Mouse (Mus musculus): ENCODE measurements around the gene Nme3. TPM values are rescaled to one million over a fixed set of nuclear protein-coding genes. Genes with fewer than 3 reads are reported as not detected.

Gene Nme3
- 37.2 and 38.5 TPM in 2 replicates for polyA plus RNA-seq (2012; ENCODE audit: insufficient read depth, insufficient read length, missing spikeins)

DNA sequence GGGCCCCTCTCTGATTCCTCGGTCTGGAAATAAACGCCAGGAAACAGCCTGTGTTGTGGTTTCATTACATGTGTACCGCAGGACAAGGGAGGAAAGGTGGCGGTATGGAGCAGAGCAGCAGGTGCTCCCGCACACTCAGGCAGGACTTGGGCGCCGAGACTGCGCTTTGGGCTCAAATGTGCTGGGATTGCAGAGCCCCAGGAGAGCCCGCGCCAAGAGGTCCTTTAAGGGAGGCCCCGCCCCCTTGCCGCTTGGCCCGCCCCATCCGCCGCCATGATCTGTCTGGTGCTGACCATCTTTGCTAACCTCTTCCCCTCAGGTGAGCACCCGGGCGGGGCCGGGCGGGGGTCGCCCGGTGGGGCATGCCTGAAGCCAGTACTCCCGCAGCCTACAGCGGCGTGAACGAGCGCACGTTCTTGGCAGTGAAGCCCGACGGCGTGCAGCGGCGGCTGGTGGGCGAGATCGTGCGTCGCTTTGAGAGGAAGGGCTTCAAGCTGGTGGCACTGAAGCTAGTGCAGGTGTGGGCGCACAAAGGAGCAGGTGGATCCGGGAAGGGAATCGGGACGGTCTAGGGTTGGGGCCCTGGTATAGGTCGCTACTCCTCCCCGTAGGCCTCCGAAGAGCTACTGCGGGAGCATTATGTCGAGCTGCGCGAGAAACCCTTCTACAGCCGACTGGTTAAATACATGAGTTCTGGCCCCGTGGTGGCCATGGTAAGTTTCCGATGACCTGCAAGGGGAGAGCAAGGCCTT is at the start of gene Nme3:
Gene Nme3, plus strand, starts transcription at position 260 of the 752 bp plus-strand sequence.
- H3K4me1 ChIP-seq (ENCODE audit: control insufficient read depth, insufficient read depth, low read length): 0 out of 2 replicates have a peak, but pooled peaks cover 4% of the 10 kb centered on the region
- TF ChIP-seq CTCF (IDR thresholded peaks at IDR 0.05; ENCODE audit: low read depth, low read length) (no peak), POLR2A (IDR thresholded peaks at IDR 0.05; ENCODE audit: borderline replicate concordance, low read depth, low read length) (no peak)
- H3K4me3 ChIP-seq (ENCODE audit: insufficient read depth, low read length): peak within 1 kb of the TSS; percentile 100
- H3K27ac ChIP-seq (ENCODE audit: insufficient read depth, low read depth, low read length): peak within 1 kb of the TSS; percentile 59

- no peak overlapping the region for H3K27ac ChIP-seq (ENCODE audit: insufficient read depth, low read depth, low read length)
Observed at GRCm38 (mm10) chr17:24847386-24847785, 48.9 kb upstream of the Nme3 start.

DNA sequence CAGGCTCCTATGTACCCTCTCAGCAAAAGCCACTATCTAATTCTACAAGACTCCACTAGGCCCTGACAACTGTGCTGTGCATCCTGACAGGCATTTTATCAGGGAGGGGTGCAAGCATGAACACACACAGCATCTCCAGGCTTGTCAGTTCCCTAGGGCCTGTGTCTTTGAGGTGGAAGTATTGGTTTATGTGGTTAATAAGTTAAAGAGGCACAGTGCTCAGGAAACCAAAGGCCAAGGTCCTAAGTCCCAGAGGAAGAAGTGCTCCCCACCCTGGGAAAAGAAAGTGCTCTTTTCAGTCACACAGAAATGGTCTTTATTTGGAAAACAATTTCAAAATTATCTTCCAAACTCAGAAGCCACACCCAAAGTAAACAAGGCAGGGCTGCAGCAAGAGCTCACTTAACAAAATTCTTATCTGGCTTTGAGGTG is 47.7 kb upstream of the Nme3 start:
- no peak for TF ChIP-seq CTCF (IDR thresholded peaks at IDR 0.05; ENCODE audit: low read depth, low read length)
- TF ChIP-seq POLR2A (IDR thresholded peaks at IDR 0.05; ENCODE audit: borderline replicate concordance, low read depth, low read length): no peak
- peak overlapping the region; percentile 69 for H3K27ac ChIP-seq (ENCODE audit: insufficient read depth, low read depth, low read length)
- peaks cover 12% of the 10 kb centered on the region for H3K4me1 ChIP-seq (ENCODE audit: control insufficient read depth, insufficient read depth, low read length)
- H3K4me3 ChIP-seq (ENCODE audit: insufficient read depth, low read length): peak overlapping the region; percentile 60

More at GRCm38 (mm10) chr17:24847386-24847785, 48.9 kb upstream of the Nme3 start:
- Histone ChIP-seq H3K4me1 (ENCODE audit: control insufficient read depth, insufficient read depth, low read length) (peaks cover 12% of the 10 kb centered on the region), H3K4me3 (ENCODE audit: insufficient read depth, low read length) (no peak overlapping the region)
- TF ChIP-seq CTCF (IDR thresholded peaks at IDR 0.05; ENCODE audit: low read depth, low read length) (no peak), POLR2A (IDR thresholded peaks at IDR 0.05; ENCODE audit: borderline replicate concordance, low read depth, low read length) (no peak)

- Histone ChIP-seq H3K4me3 (ENCODE audit: insufficient read depth, low read length) (peak overlapping the region; percentile 75), H3K27ac (ENCODE audit: insufficient read depth, low read depth, low read length) (peak overlapping the region; percentile 82), H3K4me1 (ENCODE audit: control insufficient read depth, insufficient read depth, low read length) (peaks cover 12% of the 10 kb centered on the region)
- TF ChIP-seq CTCF (IDR thresholded peaks at IDR 0.05; ENCODE audit: low read depth, low read length) (no peak), POLR2A (IDR thresholded peaks at IDR 0.05; ENCODE audit: borderline replicate concordance, low read depth, low read length) (peak; percentile 13; the same call in 1 of the 2 replicates)
Observed at GRCm38 (mm10) chr17:24849733-24850064, 46.6 kb upstream of the Nme3 start.

DNA sequence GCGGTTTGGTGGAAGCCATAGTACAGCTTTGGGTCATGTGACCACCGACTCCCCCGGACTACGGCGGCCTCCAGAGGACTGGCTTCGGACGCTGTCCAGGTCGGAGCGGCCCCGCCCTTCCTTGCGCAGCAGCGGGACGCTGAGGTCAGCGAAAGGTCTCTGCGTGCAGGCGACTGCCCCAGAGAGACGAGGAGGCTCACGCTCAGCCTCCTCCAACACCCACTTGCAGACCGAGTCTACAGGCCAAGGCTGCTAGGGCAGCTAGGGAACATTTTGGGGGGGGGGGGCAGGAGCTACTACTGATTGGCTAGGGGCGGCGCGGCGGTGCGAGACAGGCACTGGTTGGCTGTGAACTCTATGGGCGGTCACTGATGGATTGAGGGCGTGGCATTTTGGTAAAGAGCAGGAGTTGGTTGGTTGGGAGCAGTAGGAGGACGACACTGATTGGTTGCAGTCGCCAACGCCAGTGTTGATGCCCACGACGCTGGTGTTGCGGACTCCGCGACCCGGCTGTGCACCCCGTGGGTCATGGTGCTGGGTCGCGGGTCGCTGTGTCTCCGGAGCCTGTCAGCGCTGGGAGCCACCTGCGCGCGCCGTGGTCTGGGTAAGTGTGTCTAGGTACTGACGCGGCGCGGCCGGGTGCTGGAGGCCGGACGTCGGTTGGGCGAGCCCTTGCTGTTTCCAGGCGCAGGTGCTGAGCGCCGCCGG is 46.1 kb upstream of the Nme3 start, which contains the start of gene Fahd1:
Gene Fahd1, minus strand, starts transcription at position 300 of the 708 bp plus-strand sequence.
- no peak for TF ChIP-seq CTCF (IDR thresholded peaks at IDR 0.05; ENCODE audit: low read depth, low read length)
- H3K4me3 ChIP-seq (ENCODE audit: insufficient read depth, low read length): peak within 1 kb of the TSS; percentile 87
- H3K4me1 ChIP-seq (ENCODE audit: control insufficient read depth, insufficient read depth, low read length): peaks cover 11% of the 10 kb centered on the region
- H3K27ac ChIP-seq (ENCODE audit: insufficient read depth, low read depth, low read length): peak within 1 kb of the TSS; percentile 82

DNA sequence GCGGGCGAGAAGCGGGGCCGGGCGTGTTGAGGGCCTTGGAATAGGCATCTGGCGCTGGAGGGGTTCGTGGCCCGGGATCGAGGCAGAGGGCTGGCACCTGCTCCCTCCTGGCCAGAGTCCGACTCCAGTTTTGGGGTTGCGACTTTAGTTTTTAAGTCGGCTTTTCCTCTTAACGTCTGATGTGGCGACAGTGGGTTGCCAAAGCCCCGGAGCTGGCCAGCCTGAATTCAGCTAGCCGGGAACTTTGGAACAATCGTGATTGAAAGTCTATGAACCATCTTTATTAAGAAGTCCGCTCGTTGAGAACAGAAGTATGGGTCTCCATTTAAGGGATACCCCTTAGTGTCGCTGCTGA is 45.5 kb upstream of the Nme3 start:
- Histone ChIP-seq H3K27ac (ENCODE audit: insufficient read depth, low read depth, low read length) (peak overlapping the region; percentile 73), H3K4me1 (ENCODE audit: control insufficient read depth, insufficient read depth, low read length) (peaks cover 14% of the 10 kb centered on the region), H3K4me3 (ENCODE audit: insufficient read depth, low read length) (peak overlapping the region; percentile 87)
- TF ChIP-seq POLR2A (IDR thresholded peaks at IDR 0.05; ENCODE audit: borderline replicate concordance, low read depth, low read length) (no peak), CTCF (IDR thresholded peaks at IDR 0.05; ENCODE audit: low read depth, low read length) (0 out of 2 replicates have a peak, but pooled peaks have one; percentile 10)

- Histone ChIP-seq H3K27ac (ENCODE audit: insufficient read depth, low read depth, low read length) (peak overlapping the region; percentile 73), H3K4me3 (ENCODE audit: insufficient read depth, low read length) (peak overlapping the region; percentile 87), H3K4me1 (ENCODE audit: control insufficient read depth, insufficient read depth, low read length) (peaks cover 13% of the 10 kb centered on the region)
- no peak for TF ChIP-seq POLR2A (IDR thresholded peaks at IDR 0.05; ENCODE audit: borderline replicate concordance, low read depth, low read length)
- no peak for TF ChIP-seq CTCF (IDR thresholded peaks at IDR 0.05; ENCODE audit: low read depth, low read length)
Observed at GRCm38 (mm10) chr17:24851381-24852125, 44.7 kb upstream of the Nme3 start.

- Histone ChIP-seq H3K4me1 (ENCODE audit: control insufficient read depth, insufficient read depth, low read length) (peaks cover 12% of the 10 kb centered on the region), H3K4me3 (ENCODE audit: insufficient read depth, low read length) (no peak overlapping the region), H3K27ac (ENCODE audit: insufficient read depth, low read depth, low read length) (no peak overlapping the region)
- TF ChIP-seq POLR2A (IDR thresholded peaks at IDR 0.05; ENCODE audit: borderline replicate concordance, low read depth, low read length) (no peak), CTCF (IDR thresholded peaks at IDR 0.05; ENCODE audit: low read depth, low read length) (no peak)
Observed at GRCm38 (mm10) chr17:24855838-24856464, 40.3 kb upstream of the Nme3 start.

- no peak overlapping the region for H3K4me3 ChIP-seq (ENCODE audit: insufficient read depth, low read length)
- no peak for TF ChIP-seq POLR2A (IDR thresholded peaks at IDR 0.05; ENCODE audit: borderline replicate concordance, low read depth, low read length)
- no peak for TF ChIP-seq CTCF (IDR thresholded peaks at IDR 0.05; ENCODE audit: low read depth, low read length)
- H3K27ac ChIP-seq (ENCODE audit: insufficient read depth, low read depth, low read length): no peak overlapping the region
- peaks cover 11% of the 10 kb centered on the region for H3K4me1 ChIP-seq (ENCODE audit: control insufficient read depth, insufficient read depth, low read length)
Observed at GRCm38 (mm10) chr17:24856589-24856988, 39.7 kb upstream of the Nme3 start.

Measured in bone marrow macrophage, adult 2 months (primary cell).